Mouse (Mus musculus) MEL (cell line): ENCODE measurements at regions not wholly inside any gene's neighbourhood (a gene's known extent, or its start where the extent isn't known, plus 50 kb on each side); places are given as distances from the start of the nearest gene placed in this dataset.

ENCODE experiments used
- DNase-seq: peaks from one replicate; pipeline ENCODE4 v3.0.0; 2011; ENCODE audit warnings: low read depth, low spot score
- H3K27ac ChIP-seq: 2 replicates; pipeline ENCODE4 v1.5.1; 2012; ENCODE audit warnings: low read depth, mild to moderate bottlenecking, control low read depth, low read length, moderate library complexity; ENCODE audit not compliant: control insufficient read depth
- H3K27me3 ChIP-seq, 2 experiments: fragments of 150-350 bp in 1 of 2; sonication (generic) in 1 of 2; 2 replicates each; pipeline ENCODE4 v1.6.1; 2012; ENCODE audit warnings: low read length in 2 of 2, mild to moderate bottlenecking in 2 of 2, improper control_type of control experiment in 1 of 2, moderate library complexity in 1 of 2; ENCODE audit not compliant: insufficient read depth in 2 of 2, control insufficient read depth in 1 of 2
- H3K36me3 ChIP-seq, 2 experiments: 2 replicates each; pipeline ENCODE4 v1.6.1; 2012 to 2014; ENCODE audit warnings: low read length in 2 of 2, improper control_type of control experiment in 1 of 2, inconsistent platforms in 1 of 2, mild to moderate bottlenecking in 1 of 2; ENCODE audit not compliant: insufficient read depth in 2 of 2, control insufficient read depth in 1 of 2
- H3K4me1 ChIP-seq, 2 experiments: fragments of 150-350 bp in 1 of 2; sonication (generic) in 1 of 2; 2 replicates each; pipeline ENCODE4 v1.6.1; 2012; ENCODE audit warnings: low read length in 2 of 2, improper control_type of control experiment in 1 of 2, mild to moderate bottlenecking in 1 of 2; ENCODE audit not compliant: insufficient read depth in 2 of 2, control insufficient read depth in 1 of 2
- H3K4me3 ChIP-seq, 2 experiments: fragments of 150-350 bp in 1 of 2; sonication (generic) in 1 of 2; 2 replicates each; pipeline ENCODE4 v1.5.1; 2012; ENCODE audit warnings: low read depth in 2 of 2, low read length in 2 of 2, mild to moderate bottlenecking in 2 of 2, moderate library complexity in 2 of 2, control low read depth in 1 of 2, improper control_type of control experiment in 1 of 2; ENCODE audit not compliant: control insufficient read depth in 1 of 2, insufficient read depth in 1 of 2
- H3K79me2 ChIP-seq: 2 replicates; pipeline ENCODE4 v1.6.1; 2012; ENCODE audit warnings: mild to moderate bottlenecking, low read length, moderate library complexity; ENCODE audit not compliant: control insufficient read depth, poor library complexity, insufficient read depth
- H3K9ac ChIP-seq: 2 replicates; pipeline ENCODE4 v1.6.1; 2012; ENCODE audit warnings: low read depth, mild to moderate bottlenecking, control low read depth, low read length, moderate library complexity; ENCODE audit not compliant: control insufficient read depth, poor library complexity, severe bottlenecking
- H3K9me3 ChIP-seq: fragments of 150-350 bp; sonication (generic); replicated peaks from 2 replicates; pipeline ENCODE4 v1.6.1; 2012; ENCODE audit warnings: mild to moderate bottlenecking, low read length, improper control_type of control experiment, moderate library complexity; ENCODE audit not compliant: insufficient read depth
- BHLHE40 ChIP-seq: IDR thresholded peaks from 2 replicates; pipeline ENCODE4 v1.6.1; 2012; ENCODE audit warnings: low read depth, mild to moderate bottlenecking, inconsistent platforms, low read length, improper control_type of control experiment, borderline replicate concordance
- CHD1 ChIP-seq: IDR thresholded peaks from 2 replicates; pipeline ENCODE4 v1.6.1; 2012; ENCODE audit warnings: low read depth, mild to moderate bottlenecking, inconsistent platforms, low read length, improper control_type of control experiment
- CHD2 ChIP-seq: IDR thresholded peaks from 2 replicates; pipeline ENCODE4 v1.6.1; 2011; ENCODE audit warnings: low read length, improper control_type of control experiment
- CTCF ChIP-seq, 3 experiments: IDR thresholded peaks in 2 of 3; conservative IDR thresholded peaks in 1 of 3; 2 replicates each; pipeline ENCODE4 v1.5.1; 2011 to 2012; ENCODE audit warnings: low read length in 3 of 3, low read depth in 2 of 3, mild to moderate bottlenecking in 2 of 3, improper control_type of control experiment in 1 of 3, inconsistent platforms in 1 of 3, mixed read lengths in 1 of 3, moderate library complexity in 1 of 3; ENCODE audit not compliant: control insufficient read depth in 1 of 3, insufficient read depth in 1 of 3, poor library complexity in 1 of 3, severe bottlenecking in 1 of 3
- E2F4 ChIP-seq: IDR thresholded peaks from 2 replicates; pipeline ENCODE4 v1.6.1; 2011; ENCODE audit warnings: low read depth, low read length, improper control_type of control experiment, borderline replicate concordance
- EP300 ChIP-seq, 2 experiments: IDR thresholded peaks; 2 replicates each; pipeline ENCODE4 v1.6.1; 2011; ENCODE audit warnings: improper control_type of control experiment in 2 of 2, low read length in 2 of 2, low read depth in 1 of 2, mild to moderate bottlenecking in 1 of 2
- GABPA ChIP-seq: IDR thresholded peaks from 2 replicates; pipeline ENCODE4 v1.6.1; 2012; ENCODE audit warnings: low read depth, mild to moderate bottlenecking, inconsistent platforms, low read length, improper control_type of control experiment, moderate library complexity
- GATA1 ChIP-seq: IDR thresholded peaks from 2 replicates; pipeline ENCODE4 v1.6.1; 2011; ENCODE audit warnings: low read depth, low read length, improper control_type of control experiment
- MAX ChIP-seq: IDR thresholded peaks from 2 replicates; pipeline ENCODE4 v1.6.1; 2011; ENCODE audit warnings: low read length, improper control_type of control experiment
- MYB ChIP-seq: IDR thresholded peaks from 2 replicates; pipeline ENCODE4 v1.6.1; 2011; ENCODE audit warnings: mild to moderate bottlenecking, low read depth, low read length, improper control_type of control experiment
- MYC ChIP-seq: IDR thresholded peaks from 2 replicates; pipeline ENCODE4 v1.6.1; 2011; ENCODE audit warnings: low read depth, mild to moderate bottlenecking, low read length, improper control_type of control experiment, moderate library complexity
- NELFE ChIP-seq: IDR thresholded peaks from 2 replicates; pipeline ENCODE4 v1.6.1; 2011; ENCODE audit warnings: low read depth, low read length, improper control_type of control experiment
- NRF1 ChIP-seq: IDR thresholded peaks from 2 replicates; pipeline ENCODE4 v1.6.1; 2014; ENCODE audit warnings: low read depth, mild to moderate bottlenecking, inconsistent platforms, low read length, improper control_type of control experiment, moderate library complexity; ENCODE audit not compliant: poor library complexity, insufficient read depth, severe bottlenecking
- POLR2A ChIP-seq, 2 experiments: IDR thresholded peaks; 2 replicates each; pipeline ENCODE4 v1.6.1; 2011 to 2012; ENCODE audit warnings: low read length in 2 of 2, mild to moderate bottlenecking in 2 of 2, control low read depth in 1 of 2, improper control_type of control experiment in 1 of 2, low read depth in 1 of 2, moderate library complexity in 1 of 2; ENCODE audit not compliant: control insufficient read depth in 1 of 2, insufficient read depth in 1 of 2, poor library complexity in 1 of 2
- RAD21 ChIP-seq: IDR thresholded peaks from 2 replicates; pipeline ENCODE4 v1.6.1; 2011; ENCODE audit warnings: mild to moderate bottlenecking, low read depth, low read length, improper control_type of control experiment
- RCOR1 ChIP-seq: IDR thresholded peaks from 2 replicates; pipeline ENCODE4 v1.6.1; 2012; ENCODE audit warnings: low read depth, mild to moderate bottlenecking, inconsistent platforms, low read length, improper control_type of control experiment
- SIN3A ChIP-seq: IDR thresholded peaks from 2 replicates; pipeline ENCODE4 v1.6.1; 2012; ENCODE audit warnings: low read length, improper control_type of control experiment, inconsistent platforms
- SMC3 ChIP-seq: IDR thresholded peaks from 2 replicates; pipeline ENCODE4 v1.6.1; 2011; ENCODE audit warnings: low read depth, low read length, improper control_type of control experiment
- TAL1 ChIP-seq: IDR thresholded peaks from 2 replicates; pipeline ENCODE4 v1.6.1; 2012; ENCODE audit warnings: mild to moderate bottlenecking, inconsistent platforms, low read length, moderate library complexity, mixed read lengths
- TBP ChIP-seq: IDR thresholded peaks from 2 replicates; pipeline ENCODE4 v1.8.0; 2011; ENCODE audit warnings: low read depth, low read length, improper control_type of control experiment
- UBTF ChIP-seq: IDR thresholded peaks from 2 replicates; pipeline ENCODE4 v1.6.1; 2012; ENCODE audit warnings: low read depth, mild to moderate bottlenecking, inconsistent platforms, low read length, improper control_type of control experiment, moderate library complexity, borderline replicate concordance; ENCODE audit not compliant: insufficient read depth
- ZNF384 ChIP-seq: IDR thresholded peaks from 2 replicates; pipeline ENCODE4 v1.6.1; 2012; ENCODE audit warnings: low read depth, mild to moderate bottlenecking, inconsistent platforms, low read length, improper control_type of control experiment

DNA sequence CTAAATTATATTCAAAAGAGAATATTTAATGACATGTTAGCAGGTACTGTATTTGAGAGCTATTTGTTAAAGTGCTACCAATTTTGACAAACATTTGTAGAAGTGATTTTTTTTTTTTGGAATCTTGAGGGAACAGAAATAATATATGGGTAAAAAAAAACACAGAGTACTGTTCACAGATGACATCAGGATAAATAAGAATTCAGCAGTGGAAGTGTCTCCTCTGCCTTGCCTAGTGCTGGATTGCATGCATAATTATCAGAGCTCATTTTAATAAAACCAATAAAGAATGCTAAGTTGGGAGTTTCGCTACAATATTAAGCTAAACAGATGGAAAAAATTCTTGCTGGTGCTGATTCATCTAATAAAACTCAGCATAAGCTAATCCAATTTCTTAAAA, 194.6 kb downstream of the Cdh26 start:
- Histone ChIP-seq H3K27ac (no peak overlapping the region), H3K9me3 (no peaks in the 10 kb centered on the region), H3K27me3 (no peaks in the 10 kb centered on the region), H3K36me3 (no peaks in the 10 kb centered on the region), H3K9ac (no peak overlapping the region), H3K4me1 (no peaks in the 10 kb centered on the region), H3K79me2 (no peaks in the 10 kb centered on the region), H3K4me3 (no peak overlapping the region)
- TF ChIP-seq GABPA: no peak
- no peak for TF ChIP-seq ZNF384
- TF ChIP-seq SIN3A: no peak
- no peak for TF ChIP-seq SMC3
- no peak for TF ChIP-seq CHD1
- no peak for TF ChIP-seq MYB
- TF ChIP-seq MAX: no peak
- no peak for TF ChIP-seq RCOR1
- no peak for TF ChIP-seq TAL1
- no peak for TF ChIP-seq CHD2
- no peak for TF ChIP-seq UBTF
- no peak for TF ChIP-seq EP300 (IDR thresholded peaks at IDR 0.05; ENCODE audit: low read depth in 1 of 2, low read length in 2 of 2)
- no peak for TF ChIP-seq POLR2A (IDR thresholded peaks at IDR 0.05; ENCODE audit: control insufficient read depth in 1 of 2, insufficient read depth in 1 of 2, low read depth in 1 of 2, low read length in 2 of 2, poor library complexity in 1 of 2)
- no peak for TF ChIP-seq GATA1
- no peak for TF ChIP-seq BHLHE40
- TF ChIP-seq MYC: no peak
- no peak for TF ChIP-seq NELFE
- no peak for TF ChIP-seq RAD21
- TF ChIP-seq E2F4: no peak
- DNase-seq: no peak

DNA sequence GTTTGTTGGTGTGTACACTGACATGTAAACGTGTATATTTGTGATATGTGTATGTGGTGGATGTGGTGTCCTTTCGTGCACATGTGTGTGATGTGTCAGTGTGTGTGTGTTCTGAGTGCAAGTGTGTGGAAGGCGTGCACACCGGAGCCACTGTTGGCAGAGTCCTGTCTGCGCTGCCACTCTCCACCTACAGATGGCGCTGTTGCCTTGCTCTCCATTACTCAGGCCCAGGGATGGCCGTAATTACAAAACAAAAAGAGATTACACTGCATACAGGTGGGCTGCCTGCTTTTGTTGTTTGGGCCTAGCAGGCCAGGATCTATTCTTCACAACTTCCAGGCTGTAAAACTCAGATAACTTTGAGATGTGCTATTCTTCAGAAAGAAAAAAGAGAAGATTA, 199.4 kb downstream of the Cdh26 start:
- H3K4me3 ChIP-seq: no peak overlapping the region

More for the DNA sequence above, 199.4 kb downstream of the Cdh26 start:
- Histone ChIP-seq H3K9ac (no peak overlapping the region), H3K4me1 (no peaks in the 10 kb centered on the region), H3K36me3 (no peaks in the 10 kb centered on the region), H3K27me3 (no peaks in the 10 kb centered on the region), H3K79me2 (no peaks in the 10 kb centered on the region), H3K27ac (no peak overlapping the region), H3K9me3 (no peaks in the 10 kb centered on the region)
- peak in 2 of 3 experiments; percentile 27 to 32; a peak in 4 of 6 replicates for TF ChIP-seq CTCF (IDR thresholded peaks at IDR 0.05 in 2 of 3, conservative IDR thresholded peaks at IDR 0.05 in 1 of 3; ENCODE audit: control insufficient read depth in 1 of 3, insufficient read depth in 1 of 3, low read depth in 2 of 3, low read length in 3 of 3, poor library complexity in 1 of 3, severe bottlenecking in 1 of 3)
- TF ChIP-seq NRF1: no peak
- TF ChIP-seq TBP: no peak
- no peak for TF ChIP-seq NELFE
- DNase-seq: no peak
